Mouse (Mus musculus) lung, adult 2 months (tissue): ENCODE measurements at regions not wholly inside any gene's neighbourhood (a gene's known extent, or its start where the extent isn't known, plus 50 kb on each side); places are given as distances from the start of the nearest gene placed in this dataset.

Source experiments
- CTCF ChIP-seq: fragments of 200-500 bp; IDR thresholded peaks from 2 replicates; pipeline ENCODE4 v1.5.1; 2011; ENCODE audit warnings: mild to moderate bottlenecking, low read length, control low read depth; ENCODE audit not compliant: insufficient read depth
- POLR2A ChIP-seq: fragments of 200-500 bp; IDR thresholded peaks from 2 replicates; pipeline ENCODE4 v1.6.1; 2011; ENCODE audit warnings: low read depth, mild to moderate bottlenecking, control low read depth, low read length, borderline replicate concordance; ENCODE audit errors: extremely low read depth

GRCm38 (mm10) chr3:21977775-21978174 lies 98.7 kb upstream of the Tbl1xr1 start:
- TF ChIP-seq POLR2A (no peak), CTCF (no peak)
